Mouse (Mus musculus) brain, adult 10 weeks (tissue): ENCODE data around the gene Rps25. TPM values are rescaled to one million over a fixed set of nuclear protein-coding genes. Genes with fewer than 3 reads are reported as not detected.

Experiments
- polyA plus RNA-seq: library from polyadenylated mRNA; stranded (reverse); fragments of 350-450 nt; fragmentation: Illumina TruSeq; extraction: RNeasy Lipid Tissue Mini Kit (QIAGEN cat#74804); gene quantifications from one replicate; pipeline ENCODE4 v1.2.3, GENCODE M21; 2015; ENCODE audit warnings: low read depth, low replicate concordance

Gene Rps25
- 1,304 TPM for polyA plus RNA-seq

DNA sequence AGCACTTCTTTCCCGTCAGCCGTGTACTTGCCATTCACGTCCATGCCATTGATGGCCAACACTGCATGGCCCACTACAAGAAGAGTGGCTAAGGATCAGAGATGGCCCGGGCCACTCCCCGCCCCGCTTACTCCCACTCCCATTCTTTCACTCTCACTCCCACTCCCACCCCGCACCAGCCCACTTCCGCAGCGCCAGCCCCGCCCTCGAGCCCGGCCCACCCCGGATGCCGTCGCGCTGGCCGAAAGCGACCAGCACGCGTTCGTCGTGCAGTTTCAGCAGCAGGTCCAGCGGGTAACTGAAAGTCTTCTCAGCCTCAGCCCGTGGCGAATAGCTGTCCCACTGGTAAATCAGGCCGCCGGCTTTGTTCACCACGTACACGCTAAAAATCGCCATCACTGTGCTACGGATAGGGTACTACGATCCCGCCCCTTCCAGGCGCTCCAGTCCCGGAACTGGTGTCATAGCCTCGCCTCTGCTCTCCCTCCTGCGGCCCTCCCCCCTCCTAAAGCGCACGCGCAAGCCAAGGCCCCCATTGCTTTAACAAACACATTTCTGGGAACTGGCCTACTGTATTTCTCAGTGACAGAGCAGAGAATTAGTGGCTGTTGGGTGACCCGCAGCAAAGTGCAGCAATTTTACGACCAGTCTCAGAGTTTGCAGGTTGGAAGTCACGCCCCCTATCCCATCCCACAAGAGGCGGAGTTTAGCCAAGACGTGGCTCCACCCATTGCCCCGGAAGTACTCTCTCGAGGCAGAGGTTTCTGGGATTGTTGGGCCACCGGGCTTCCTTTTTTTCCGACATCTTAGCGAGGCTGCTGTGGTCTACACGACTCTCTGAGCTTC, at the start of gene Rps25, which contains the start of gene Trappc4:
Gene Rps25 (plus strand): TSS at position 234 of the 846 bp plus-strand sequence.
Gene Trappc4 (minus strand): TSS at position 695 of the 846 bp plus-strand sequence.

DNA sequence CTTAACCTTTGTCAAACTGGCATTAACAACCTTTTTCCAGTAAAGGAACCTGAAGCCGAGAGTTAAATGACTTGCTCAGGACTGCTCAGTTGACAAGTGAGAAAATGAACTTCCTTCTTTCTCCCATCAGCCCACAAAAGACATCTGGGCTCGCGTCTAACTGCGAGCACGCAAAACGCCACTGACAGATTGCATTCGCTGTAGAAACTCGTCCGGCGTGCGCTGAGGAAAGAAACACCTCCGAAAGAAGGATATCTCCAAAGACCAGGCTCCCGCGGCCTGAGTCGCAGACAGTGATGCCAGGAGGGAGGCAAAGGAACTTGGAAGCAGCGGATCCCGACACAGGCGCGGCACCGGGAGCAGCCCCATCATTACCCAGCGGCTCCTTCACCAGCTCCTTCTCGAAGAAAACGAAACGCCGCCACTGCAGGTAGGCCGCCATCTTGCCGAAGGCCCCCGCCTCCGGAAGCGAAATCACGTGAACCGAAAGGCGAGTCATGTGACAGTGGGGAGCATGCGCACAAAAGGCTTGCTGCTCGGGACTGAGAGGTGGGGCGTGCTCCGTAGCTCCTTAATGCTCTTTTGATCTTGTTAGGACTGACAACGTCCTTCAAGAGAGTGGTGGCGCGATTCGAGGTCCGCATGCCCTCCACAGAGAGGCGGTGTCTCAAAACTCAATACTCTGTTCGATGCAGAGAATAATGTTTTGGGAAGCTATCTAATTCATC, 45.6 kb upstream of the Rps25 start, which contains the start of gene Vps11:
Gene Vps11 (minus strand): TSS at position 481 of the 728 bp plus-strand sequence.

DNA sequence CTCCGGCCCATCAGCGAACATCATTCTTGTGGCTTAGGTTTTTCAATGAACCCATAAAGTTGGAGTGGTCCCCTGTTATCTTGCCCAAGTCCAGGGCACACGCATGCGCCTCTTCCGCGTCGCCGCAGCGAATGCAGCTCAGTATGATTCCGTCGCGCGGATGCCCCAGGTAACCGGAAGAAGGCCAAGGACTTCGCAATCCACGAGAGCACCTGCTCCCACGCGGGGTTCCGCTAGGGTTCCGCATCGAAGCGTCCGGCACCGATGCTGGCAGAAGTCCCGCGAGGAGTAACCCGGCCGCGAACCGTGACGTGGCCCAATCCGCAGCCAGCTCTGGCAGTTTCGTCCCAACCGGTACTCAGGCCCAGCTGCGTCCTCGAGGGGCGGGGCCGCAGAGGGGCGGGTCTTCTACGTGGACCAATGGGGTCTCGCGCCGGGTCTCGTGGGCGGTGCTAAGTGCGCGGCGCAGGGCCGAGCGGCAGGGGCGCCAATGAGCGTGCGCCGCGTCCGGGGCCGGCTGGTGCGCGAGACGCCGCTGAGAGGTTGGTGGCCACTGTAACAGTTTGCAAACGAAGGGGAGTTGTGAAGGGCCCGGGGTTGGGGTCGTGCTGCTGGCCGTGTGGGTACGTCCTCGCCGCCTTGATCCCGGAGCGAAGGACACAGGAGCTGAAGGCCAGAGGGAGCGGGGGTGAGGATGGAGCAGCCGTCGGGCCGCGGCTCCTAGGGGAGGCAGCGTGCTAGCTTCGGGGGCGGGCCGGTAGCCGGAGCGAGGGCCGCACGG, 27.7 kb upstream of the Rps25 start, which contains the start of gene Hyou1:
Gene Hyou1 (plus strand): TSS at position 437 of the 781 bp plus-strand sequence.

DNA sequence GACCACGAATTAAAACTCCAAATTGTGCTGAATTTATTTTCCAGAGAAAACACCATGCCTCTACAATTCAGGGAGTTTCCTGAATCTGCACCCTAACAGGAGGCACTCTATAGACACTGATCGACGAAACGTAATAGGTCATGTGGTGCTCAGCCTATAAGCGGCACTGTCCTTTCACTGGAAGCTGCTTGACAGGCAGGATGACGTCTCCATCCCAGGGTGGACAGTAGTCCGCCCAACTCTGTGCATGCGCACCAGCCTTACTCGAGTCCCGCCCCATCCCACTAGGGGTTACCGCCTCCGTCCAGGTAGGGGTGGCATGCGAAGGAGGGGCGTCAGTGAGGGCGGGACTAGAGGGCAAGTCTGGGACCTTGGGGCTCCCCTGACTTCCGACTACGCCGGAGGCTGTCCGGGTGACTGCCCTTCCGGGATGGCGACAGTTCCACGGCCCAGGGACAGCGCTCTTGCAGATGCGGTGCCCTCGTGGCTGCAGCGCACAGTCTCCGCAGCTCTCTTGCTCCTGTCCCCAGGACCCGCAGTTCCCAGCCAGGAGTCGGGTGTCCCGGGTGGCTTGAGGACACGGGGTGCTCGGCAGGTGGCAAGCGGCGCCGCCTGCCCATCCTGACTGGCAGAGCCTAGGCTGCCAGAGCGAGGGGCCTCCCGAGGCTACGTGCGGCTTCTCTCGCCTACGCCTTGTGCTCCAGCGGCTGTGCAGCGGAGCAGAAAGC, 10.1 kb upstream of the Rps25 start, which contains the start of gene Slc37a4:
Gene Slc37a4 (plus strand): TSS at position 169 of the 728 bp plus-strand sequence.

DNA sequence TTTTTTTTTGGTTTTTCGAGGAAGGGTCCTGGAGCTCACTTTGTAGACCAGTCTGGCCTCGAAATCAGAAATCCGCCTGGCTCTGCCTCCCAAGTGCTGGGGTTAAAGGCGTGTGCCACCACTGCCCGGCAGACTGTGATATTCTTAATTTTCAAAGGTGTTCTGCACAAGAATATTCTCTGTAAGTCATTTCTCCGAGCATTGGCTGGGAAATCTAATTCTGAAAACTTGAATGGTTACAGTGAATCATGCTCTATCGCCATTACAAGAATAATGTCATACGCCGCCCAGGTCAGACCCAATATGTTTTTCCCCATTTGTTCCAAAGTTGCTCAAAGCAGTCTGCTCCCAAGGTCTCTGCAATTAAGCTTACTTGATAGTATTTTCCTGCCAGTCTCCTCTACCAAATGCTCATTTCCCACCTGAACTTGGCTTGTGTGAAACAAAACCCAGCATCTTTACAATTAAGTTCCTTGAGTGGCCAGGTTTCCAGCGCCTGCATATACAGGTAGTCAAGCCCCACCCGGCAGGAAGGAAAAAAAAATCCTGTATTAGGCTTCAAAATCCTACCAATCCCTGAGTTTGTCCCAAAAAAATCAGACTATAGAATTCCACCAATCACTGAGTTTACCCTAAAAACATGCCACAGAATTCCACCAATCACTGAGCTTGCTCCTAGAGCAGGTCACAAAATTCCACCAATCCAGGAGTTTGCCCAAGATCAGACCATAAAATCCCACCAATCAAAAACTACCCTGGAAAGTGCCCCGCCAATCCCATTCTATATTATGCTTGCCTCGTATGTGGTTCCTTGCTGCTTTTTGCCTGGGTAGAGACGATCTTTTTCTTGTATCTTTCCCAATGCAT, 11.8 kb downstream of the Rps25 start, which contains the start of gene Ccdc84:
Gene Ccdc84 (minus strand): TSS at position 51 of the 867 bp plus-strand sequence.

DNA sequence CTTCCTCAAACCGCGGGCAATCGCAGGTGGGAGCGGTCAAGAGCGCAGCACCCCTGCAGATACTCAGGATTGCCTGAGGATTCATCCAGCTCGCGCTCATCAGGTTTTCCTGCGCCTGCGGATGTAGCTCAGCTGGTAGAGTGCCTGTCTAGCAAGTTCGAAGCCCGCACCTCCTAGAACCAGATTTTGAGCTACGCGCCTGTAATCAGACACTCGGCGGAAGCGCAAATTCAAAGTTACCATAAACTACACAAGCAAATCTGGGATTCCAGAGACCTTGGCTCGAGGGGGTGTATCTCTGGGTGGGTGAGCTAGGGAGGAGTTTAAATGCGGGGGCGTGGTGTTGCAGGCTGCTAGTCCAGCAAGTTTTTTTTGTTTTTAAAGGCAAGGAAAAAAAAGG, 34.0 kb downstream of the Rps25 start, which contains the start of gene Foxr1:
Gene Foxr1 (minus strand): TSS at position 176 of the 400 bp plus-strand sequence.

DNA sequence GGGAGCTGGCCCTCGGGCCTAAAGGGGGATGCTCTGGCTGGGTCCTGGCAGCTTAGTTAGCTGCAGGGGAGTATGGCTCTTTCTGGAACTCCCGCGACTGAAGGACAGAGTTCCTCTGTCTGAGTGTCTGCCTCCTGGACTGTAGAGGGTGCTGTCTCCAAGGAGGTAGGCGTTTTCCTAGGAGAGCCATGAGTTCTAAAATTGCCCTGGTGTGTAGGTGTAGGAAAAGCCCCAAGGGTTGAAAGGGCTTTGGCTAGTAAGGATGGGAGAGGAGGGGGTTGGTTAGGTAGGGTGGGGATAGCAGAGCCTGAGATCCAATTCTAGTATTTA, 47.9 kb downstream of the Rps25 start, which contains the start of gene Upk2:
Gene Upk2 (minus strand): TSS at position 86 of the 330 bp plus-strand sequence.

Other genes starting within 250 kb of the Rps25 start
- gene Cbl, start 173.1 kb upstream of the Rps25 start, polyA plus RNA-seq = 20.5 TPM
- 21.0 TPM for gene Ccdc153, start 166.5 kb upstream of the Rps25 start, polyA plus RNA-seq
- 0.67 TPM for gene Pdzd3, start 155.7 kb upstream of the Rps25 start, polyA plus RNA-seq
- gene Nlrx1, start 138.5 kb upstream of the Rps25 start, polyA plus RNA-seq = 5.8 TPM
- 43.6 TPM for gene Abcg4, start 118.5 kb upstream of the Rps25 start, polyA plus RNA-seq
- gene Hinfp, start 101.5 kb upstream of the Rps25 start, polyA plus RNA-seq = 14.6 TPM
- 126 TPM for gene C2cd2l, start 86.9 kb upstream of the Rps25 start, polyA plus RNA-seq
- 14.0 TPM for gene Dpagt1, start 81.1 kb upstream of the Rps25 start, polyA plus RNA-seq
- gene H2afx, start 72.4 kb upstream of the Rps25 start, polyA plus RNA-seq = 37.3 TPM
- 27.9 TPM for gene Hmbs, start 62.9 kb upstream of the Rps25 start, polyA plus RNA-seq
- gene Vps11, start 45.5 kb upstream of the Rps25 start, polyA plus RNA-seq = 49.3 TPM
- 63.9 TPM for gene Hyou1, start 27.6 kb upstream of the Rps25 start, polyA plus RNA-seq
- 38.3 TPM for gene Slc37a4, start 10.3 kb upstream of the Rps25 start, polyA plus RNA-seq
- gene Trappc4, start 461 bp downstream of the Rps25 start, polyA plus RNA-seq = 113 TPM
- 29.7 TPM for gene Ccdc84, start 11.4 kb downstream of the Rps25 start, polyA plus RNA-seq
- gene Foxr1, start 34.0 kb downstream of the Rps25 start, polyA plus RNA-seq = not detected
- gene Upk2, start 47.8 kb downstream of the Rps25 start, polyA plus RNA-seq = not detected
- 19.4 TPM for gene Bcl9l, start 75.7 kb downstream of the Rps25 start, polyA plus RNA-seq
- gene Cxcr5, start 154.7 kb downstream of the Rps25 start, polyA plus RNA-seq = not detected
- 61.7 TPM for gene Ddx6, start 197.8 kb downstream of the Rps25 start, polyA plus RNA-seq